Mouse (Mus musculus) cerebellum, postnatal 14 days (tissue): ENCODE results near the gene Wasl.
A peak's percentile ranks its signal among the peaks of the same experiment; 100 is the strongest.

Source experiments
- DNase-seq, 2 experiments: peaks; one replicate each; pipeline ENCODE4 v3.0.0; 2021; ENCODE audit warnings: mixed read lengths in 2 of 2

Gene Wasl

DNA sequence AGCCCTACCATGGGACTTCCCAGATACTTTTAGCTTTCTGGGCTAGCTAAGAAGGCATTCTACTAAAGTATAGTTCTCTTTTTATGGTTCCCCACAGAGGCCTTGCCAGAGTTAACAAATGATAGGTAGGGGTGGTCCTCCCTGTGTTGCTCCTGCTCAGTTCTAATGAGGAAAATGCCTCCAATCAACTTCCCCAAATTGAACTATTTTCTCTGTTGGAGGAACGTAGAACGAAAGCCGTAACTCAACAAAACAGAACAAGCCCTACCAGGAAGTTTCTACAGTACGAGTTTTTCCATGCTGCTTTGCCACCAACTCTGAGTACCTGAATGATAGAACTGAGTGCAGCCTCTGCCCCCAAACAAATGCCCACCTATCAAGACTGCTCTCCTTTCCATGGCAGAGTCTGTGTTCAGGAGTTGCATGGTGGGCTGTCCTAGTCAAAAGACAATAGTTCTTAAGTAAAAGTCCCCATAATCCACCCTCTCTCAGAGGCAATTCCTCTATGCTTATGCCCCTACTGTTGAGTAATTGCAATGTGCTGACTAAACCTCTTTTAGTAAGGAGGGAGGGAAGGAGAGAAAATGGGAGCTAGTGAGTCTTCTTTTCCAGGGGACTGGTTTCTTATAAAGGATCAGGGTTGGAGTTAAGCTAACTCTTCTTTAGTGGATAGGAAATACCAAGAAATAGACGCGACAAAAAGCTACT lies 19.3 kb downstream of the Wasl start:
- DNase-seq: no peak

DNA sequence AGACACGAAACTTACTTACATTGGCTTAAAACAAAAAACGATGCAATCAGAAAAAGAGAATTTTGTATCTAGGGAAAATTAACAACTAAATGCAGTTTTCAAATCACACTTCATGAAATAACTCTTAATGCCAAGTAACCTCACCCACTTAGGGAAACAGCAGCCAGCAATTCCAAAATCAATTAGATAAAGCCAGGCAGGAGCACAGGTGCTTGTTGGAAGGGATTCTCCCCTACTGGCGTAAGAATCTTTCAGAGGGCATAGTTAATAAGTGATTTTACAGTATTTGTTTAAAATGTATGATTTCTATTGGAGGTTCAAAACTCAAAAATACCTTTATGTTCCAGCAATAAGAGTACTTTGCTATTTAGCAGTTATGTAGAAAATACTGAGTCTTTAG lies 21.8 kb downstream of the Wasl start:
- no peak for DNase-seq

DNA sequence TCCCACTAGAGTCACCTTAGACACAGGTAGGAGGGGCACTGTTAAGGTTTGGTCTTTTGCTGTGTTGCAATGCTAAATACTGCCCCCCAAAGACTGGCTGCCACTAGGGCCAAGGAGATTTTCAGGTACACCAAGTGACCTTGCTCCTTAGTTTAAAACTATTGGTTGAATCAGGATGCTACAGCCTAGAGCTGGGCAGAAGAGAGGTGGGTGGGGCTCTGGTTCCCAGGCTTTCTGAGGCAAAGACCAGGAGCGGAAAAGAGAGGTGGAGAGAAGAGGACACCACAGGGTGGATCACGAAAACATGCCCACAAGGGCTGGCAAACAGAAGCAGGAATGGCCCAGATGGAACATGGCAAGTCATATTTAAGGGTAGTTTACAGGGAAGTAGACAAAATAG lies 22.6 kb downstream of the Wasl start:
- no peak for DNase-seq

DNA sequence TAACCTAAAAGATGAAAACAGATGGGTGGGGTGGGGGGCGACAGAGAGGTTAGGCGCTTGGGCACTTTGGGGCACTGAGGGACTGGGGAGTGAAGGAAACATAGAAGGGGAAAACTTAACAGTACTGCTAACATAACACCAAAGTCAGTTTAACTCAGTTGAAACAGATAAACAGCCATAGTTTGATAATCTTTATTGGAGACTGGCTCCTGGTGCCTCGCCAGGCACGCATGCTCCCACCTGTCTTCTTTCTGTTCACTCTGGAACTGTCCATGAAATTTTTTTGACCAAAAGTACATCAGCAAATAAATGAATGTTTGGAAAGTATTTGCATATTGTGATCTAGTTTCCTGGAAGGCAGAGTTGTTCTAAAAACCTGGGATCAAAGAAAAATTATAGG lies 23.5 kb downstream of the Wasl start:
- no peak for DNase-seq

DNA sequence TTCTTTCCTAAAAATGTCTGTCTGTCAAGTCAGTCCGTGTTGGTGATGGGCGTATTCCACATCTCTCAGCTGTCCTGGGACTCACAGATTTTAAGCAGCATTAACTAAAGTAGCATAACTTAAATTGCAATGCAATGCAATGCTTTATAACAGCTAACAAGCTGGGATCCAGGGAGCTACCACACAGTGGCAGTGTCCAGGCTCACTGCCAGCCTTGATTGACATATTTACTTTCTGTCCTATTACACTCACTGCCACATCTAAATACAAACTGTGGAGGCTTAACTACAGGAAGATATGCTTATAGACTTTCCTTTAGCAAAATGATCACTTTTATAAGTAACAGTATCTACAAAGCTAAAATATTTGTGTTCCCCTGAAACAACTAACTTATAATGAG lies 29.0 kb downstream of the Wasl start:
- no peak for DNase-seq

DNA sequence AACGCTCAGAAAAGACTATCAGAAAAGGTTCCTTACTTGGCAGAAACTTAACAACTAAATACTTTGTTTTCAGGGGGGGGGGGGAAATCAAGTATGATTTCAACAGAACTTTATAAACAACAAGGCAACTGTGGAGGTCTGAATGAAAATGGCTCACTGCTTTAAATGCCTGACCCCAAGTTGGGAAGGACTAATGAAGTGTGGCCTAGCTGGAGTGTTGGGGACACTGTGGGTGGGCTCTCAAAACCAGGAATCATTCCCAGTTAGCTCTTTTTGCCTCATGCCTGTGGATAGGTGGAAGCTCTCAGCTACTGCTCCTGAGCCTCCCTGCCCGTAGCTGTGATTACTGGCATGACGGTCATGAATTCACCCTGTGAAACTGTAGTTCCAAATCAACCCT lies 30.7 kb downstream of the Wasl start:
- no peak for DNase-seq

DNA sequence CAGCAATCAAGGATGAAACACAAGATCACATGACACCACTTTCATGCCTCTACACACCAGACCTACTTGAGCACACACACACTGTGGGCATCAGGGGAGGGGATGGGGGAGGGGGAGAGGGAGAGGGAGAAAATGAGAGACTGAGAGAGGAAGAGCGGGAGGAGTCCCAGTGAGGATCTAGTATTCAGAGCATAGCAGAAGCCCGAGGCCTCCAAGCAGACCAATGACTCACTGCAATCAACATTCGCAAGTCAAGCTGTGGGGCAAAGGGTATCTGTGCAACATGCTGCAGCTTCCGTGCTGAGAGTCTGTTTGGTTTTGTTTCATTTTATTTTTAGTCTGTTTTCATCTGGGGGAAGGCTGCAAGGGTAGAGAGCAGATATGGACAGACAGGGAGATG lies 32.7 kb downstream of the Wasl start:
- no peak for DNase-seq

DNA sequence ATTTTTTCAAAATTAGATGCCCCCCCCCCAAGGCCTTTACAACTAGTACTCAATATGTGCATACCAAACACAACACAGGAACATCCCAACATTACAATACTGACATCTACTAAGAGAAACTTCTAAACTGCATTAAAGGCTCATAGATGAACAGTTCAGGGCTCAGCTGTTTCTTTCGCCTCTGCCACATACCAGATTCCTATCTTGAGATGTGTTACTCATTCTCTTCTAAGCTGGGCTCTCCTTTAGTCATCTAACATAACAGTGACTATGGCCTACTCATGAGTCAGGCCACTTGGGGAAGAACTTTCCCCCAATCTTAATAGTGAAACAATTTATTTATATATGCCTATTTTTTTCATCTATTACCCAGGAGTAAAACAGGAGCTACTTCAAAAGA lies 36.3 kb downstream of the Wasl start:
- no peak for DNase-seq

DNA sequence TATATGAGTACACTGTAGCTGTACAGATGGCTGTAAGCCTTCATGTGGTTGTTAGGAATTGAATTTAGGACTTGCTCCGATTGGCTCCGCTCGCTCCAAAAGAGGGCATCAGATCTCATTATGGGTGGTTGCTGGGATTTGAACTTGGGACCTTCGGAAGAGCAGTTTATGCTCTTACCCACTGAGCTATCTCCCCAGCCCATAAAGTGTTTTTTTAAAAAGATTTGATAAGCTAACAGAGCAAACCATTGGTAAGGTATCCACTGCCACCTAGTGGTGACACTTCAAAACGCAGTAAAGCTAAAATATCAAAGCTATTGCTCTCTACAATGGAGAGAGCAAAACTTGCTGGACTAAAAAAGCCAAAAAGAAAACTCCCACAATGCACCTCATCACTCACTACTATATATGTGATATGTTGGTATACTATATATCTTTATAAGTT lies 37.2 kb downstream of the Wasl start:
- peak; percentile 79 to 82 for DNase-seq

DNA sequence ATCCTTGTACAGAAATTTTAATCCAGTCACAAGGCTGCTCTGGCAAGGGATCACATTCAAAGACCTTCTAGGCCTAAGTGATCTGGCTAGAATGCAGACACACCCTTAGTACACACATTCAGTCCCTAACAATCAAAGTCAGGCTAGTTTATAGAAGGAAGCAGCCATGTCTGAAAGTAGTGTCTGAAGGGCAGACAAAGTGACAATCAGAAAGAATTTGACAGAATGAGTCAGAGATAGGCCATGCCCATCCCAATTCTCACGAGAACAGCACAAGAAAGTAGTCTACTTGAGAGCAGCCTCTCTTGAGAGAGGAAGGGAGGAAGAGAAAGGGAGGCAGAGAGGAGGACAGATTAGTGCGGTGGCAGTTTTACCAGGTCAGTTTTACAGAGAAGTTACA lies 42.7 kb downstream of the Wasl start:
- DNase-seq: no peak

DNA sequence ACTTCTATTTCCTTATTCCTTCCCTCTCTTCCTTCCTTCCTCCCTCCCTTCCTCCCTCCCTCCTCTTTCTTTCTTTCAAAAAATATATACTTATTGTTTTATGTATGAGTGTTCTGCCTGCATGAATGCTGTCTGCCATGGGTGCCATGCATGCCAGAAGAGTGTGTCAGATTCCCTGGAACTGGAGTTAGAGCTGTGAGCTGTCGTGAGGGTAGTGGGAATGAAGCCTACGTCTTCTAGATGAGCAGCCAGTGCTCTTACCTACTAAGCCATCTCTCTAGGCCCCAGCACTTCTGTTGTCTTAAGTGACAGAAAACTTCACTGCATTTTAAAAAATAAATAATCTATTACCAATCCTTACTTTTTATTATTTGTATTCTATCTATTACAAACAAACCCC lies 43.9 kb downstream of the Wasl start:
- DNase-seq: no peak

DNA sequence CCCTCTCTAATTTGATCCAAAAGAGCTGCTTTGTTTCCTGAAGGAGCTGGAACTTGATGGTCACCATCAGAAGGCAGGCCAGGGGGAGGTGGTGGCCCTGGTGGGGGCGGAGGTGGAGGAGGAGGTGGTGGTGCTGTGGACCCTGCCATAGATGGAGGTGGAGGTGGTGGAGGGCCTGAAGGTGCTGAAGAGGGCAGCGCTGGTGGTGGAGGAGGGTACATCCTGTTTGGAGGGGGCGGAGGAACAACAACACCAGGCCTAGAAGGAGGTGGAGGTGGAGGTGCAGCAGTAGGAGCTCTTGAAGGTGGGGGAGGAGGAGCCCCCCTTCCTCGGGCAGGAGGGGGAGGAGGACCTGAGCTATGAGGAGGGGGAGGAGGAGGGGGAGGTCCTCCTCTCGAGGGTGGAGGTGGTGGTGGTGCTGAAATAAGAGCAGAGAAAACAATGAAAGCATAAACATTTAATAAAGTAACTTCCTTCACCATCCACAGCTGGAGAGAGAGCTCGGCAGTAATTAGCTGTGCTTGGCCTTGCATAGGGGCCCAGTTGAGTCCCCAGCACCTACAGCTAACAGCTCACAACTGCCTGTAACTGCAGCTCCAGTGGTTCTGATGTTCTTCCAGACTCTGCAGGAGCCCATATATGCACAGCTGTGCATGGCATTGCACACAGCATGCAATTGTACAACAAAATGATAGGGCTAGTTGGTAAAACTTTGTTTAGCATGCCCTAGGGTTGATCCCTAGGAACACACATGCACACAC lies 45.3 kb downstream of the Wasl start:
- DNase-seq: no peak

DNA sequence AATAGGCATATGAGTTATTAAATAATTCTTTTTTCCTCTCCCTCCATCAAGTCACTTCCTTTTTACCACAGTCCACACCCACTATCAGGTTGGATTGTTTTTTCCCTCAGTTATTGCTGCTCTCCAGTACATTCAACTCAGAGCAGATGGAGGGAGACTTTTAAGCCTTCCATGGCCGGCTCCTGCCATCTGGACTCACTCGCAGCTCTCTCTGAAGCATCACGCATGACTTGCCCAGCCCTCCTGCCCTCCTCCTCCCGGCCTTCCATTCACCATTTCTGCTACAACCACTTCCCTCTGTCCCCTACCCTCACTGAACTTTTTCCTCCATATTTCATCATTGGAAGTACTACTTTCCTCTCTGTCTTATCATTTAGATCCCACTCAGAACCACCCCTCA lies 48.1 kb downstream of the Wasl start:
- DNase-seq: peak; percentile 74 to 76

DNA sequence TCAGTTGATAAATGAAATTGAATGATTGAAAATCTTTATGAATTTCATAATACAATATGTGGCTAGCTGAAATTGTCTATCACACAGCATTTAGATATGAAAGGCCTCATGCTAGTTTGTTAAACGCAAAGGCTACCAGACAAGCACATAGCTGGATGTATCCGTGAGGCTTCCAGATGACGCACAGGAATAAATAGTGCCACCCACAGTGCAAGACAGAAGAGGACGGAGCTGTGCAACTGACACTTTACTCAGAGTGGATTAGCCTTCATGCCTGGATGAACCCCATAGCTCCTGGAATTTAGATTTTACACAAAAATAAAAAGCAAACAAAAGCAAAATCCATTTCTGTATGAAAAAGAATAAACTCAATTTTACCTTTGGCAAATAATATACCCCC lies 50.9 kb downstream of the Wasl start:
- DNase-seq: no peak

DNA sequence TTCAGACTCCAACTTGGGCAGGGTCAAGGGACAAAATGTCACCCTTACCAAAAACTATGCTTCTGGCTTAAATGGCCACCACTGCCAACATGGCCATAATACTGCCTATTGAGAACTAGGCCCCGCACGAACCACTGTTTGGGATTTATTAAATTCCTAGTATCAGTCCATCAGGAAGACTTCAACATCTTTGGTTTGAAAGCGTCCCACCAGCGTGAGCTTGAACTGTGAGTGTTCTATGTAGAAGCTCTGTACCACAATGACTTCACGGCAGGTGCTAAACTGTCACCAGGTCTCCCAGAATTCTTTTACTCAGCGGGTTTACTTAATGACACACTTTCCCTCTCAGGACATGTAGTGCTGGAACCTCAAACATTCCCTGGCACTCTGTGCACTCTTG lies 51.5 kb downstream of the Wasl start:
- DNase-seq: no peak

DNA sequence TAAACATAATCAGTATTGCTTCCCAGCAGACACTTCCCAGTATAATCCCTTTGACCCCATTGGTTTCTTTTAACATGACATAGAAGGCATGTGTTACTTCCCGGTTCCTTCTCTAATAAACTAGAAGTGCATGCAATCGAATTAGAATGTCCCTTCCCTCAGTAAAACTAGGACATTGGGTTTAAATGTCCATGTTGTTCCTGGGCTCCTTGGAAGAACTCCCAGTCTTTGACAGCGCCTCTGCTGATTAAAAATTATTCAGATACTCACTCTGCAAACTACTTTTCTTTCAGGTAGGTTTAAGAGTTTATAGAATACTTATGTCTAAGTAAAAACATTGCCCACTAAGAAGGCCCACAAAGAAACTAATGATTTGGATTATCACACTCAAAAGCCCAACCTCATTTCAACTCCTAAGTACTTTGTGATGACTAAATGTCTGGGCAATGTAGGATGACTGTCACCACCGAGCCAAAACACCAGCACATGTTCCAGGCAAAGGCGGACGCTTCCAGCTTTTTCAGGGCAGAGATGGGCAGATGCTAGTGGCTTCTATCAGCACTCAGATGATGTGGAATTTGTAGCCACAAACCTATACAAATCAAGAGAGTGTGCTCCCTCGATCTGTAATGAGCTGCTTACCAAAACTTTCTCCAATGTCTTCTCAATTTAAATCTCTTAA lies 52.6 kb downstream of the Wasl start:
- no peak for DNase-seq

DNA sequence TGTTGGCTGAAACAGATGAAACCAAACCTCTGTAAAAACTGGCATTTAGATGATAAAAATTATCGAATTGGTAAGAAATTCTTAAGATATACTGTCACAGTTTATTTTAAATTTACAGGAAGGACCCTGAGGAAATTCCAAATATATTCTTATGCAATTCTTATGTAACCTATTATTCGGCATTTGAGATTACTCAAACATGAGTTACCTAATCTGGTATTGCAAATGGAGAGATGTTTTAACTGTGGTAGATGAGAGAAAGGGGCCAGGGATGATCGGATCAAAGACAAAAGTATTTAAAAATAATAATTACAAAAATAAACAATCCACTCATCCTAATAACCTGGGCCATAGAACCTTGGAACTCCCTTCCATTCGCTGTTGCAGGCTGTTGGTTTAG lies 54.5 kb downstream of the Wasl start:
- no peak for DNase-seq

DNA sequence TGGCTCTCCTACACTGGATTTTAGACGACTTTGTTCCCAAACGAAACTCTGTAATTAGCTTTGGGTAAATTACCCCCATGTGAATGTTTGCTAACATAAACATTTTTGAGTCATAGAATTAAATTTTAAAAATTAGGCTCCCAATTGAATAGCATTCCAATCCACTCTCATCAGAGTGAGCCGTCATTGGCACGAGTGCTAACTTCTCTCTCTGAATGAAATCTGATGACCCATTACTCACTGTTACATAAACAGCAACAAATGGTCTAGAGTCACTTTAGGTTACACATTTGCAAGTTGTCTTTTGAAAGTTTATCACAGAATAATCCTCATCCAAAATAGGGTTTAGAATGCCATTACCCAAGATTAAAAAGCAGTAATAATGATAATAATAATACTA lies 55.3 kb downstream of the Wasl start:
- no peak for DNase-seq

DNA sequence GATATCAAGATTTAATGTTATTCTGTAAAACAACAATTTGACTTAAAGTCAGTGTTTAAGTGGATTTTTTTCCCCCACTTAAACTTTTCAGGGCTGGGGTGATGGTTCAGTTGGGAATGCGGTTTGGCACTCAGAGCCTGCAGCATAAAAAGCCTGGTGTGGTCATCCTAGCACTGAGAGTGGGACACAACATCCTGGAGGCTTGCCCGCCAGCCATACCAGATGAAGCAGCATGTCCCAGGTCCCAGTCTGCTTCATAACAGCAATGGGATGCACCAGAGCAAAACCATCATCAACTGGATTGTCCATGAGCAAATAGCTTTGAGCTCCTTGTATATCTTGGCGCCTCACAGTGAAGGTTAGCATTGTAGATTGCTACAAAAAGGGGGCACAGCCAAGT lies 56.1 kb downstream of the Wasl start:
- no peak for DNase-seq

DNA sequence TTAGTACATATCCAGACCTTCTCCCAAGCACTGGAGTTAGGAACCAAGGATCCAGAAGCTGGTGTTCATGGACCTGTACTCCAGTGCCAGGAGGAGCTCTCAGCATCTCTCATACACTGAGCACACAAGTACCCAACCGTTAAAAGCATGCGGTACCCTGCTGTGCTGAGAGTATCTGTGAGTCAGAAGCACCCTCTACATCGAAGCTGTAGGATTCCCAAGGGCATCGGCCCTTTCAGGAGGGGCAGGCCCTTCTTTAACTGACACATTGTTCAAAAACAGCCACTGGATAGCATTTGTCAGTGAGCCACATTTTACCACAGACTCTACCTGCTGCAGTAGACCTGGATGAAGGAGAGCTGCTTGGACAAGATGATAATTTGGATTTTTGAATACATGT lies 56.7 kb downstream of the Wasl start:
- no peak for DNase-seq

DNA sequence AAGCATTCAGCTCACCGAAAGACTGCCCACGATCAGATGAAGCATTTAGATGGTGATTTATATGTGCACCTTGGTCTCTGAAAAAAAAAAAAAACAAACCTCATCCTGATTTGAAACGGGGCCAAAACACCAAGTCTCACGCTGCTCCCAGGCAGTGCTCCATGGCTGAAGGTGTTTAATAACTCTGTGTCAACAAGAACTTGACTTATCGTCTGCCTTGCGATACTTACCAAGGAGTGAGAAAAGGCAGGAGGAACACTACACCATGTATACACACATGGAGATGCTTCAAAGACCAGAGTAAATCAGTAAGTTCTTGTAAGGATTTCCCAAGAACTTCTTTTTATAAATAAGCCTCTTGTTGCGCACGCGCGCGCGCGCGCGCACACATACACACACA lies 57.3 kb downstream of the Wasl start:
- peak; percentile 21 to 38 for DNase-seq

DNA sequence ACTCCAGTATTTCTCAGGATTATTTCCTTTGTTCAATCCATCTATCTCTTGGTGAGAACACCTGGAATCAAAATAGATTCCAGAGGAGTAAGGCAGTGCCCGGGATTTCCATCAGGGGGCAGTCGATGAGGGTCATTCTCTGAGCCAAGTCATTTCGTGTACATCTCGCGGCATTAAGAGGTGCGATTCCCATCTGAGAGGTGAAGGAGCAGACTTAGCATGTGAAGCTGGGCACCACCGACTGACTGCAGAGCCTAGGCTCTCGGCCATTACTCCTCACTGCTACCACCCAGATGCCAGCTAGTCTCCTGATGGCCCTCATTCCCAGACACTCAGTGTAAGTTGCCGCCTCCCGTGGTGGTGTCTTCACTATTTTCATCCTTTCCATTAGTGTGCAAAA lies 58.3 kb downstream of the Wasl start:
- peak in 1 of 2 experiments; percentile 16 for DNase-seq

DNA sequence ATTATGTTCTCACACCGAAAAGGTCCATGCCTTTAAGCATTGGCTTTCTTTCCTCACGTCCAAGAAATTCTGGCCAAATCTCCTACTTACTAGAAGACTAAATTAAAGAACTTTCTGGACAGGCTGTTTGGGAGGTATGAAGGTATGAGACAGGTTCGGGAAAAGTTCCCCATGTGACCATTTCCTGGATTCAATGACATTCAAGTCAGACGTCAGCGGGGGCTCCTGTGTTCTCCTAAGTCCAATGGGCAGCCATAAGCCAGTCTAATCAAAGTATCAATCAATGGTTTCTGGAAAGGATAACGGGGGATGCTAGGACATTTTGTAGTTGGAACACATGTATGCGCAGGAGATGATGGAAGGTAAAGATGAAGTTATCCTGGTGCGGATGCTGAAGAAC lies 59.2 kb downstream of the Wasl start:
- DNase-seq: no peak

DNA sequence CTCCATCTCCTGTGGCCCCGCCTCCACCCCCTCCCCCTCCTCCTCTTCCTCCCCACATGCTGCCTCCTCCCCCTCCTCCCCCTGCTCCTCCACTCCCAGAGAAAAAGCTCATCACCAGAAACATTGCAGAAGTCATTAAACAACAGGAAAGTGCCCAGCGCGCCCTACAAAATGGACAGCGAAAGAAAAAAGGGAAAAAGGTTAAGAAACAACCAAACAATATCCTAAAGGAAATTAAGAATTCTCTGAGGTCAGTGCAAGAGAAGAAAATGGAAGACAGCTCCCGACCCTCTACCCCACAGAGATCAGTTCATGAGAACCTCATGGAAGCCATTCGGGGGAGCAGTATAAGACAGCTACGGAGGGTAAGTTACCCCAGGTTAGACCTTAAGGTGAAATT lies 60.5 kb downstream of the Wasl start:
- DNase-seq: no peak
